Mouse (Mus musculus) cerebellum, adult 2 months (tissue): Measurements from ENCODE around the gene Lhfpl3. TPM values are rescaled to one million over a fixed set of nuclear protein-coding genes. Genes with fewer than 3 reads are reported as not detected.

Experiments used
- DNase-seq, 2 experiments: peaks; one replicate each; pipeline ENCODE4 v3.0.0; 2021
- H3K27ac ChIP-seq: fragments of 200-500 bp; 2 replicates; pipeline ENCODE4 v1.5.1; 2012; ENCODE audit warnings: low read length, control low read depth, inconsistent platforms; ENCODE audit not compliant: insufficient read depth
- H3K27me3 ChIP-seq: fragments of 200-500 bp; 2 replicates; pipeline ENCODE4 v1.6.1; 2012; ENCODE audit warnings: inconsistent platforms, mild to moderate bottlenecking, low read length, moderate library complexity; ENCODE audit not compliant: control insufficient read depth, insufficient read depth
- H3K4me1 ChIP-seq: fragments of 200-500 bp; 2 replicates; pipeline ENCODE4 v1.6.1; 2011; ENCODE audit warnings: low read length; ENCODE audit not compliant: control insufficient read depth, insufficient read depth
- H3K4me3 ChIP-seq: fragments of 200-500 bp; replicated peaks from 2 replicates; pipeline ENCODE3; 2011; ENCODE audit warnings: mild to moderate bottlenecking, low read depth, low read length, control low read depth; ENCODE audit not compliant: insufficient read depth
- CTCF ChIP-seq: fragments of 200-500 bp; IDR thresholded peaks from 2 replicates; pipeline ENCODE4 v1.5.1; 2011; ENCODE audit warnings: low read depth, mild to moderate bottlenecking, control low read depth, low read length, moderate library complexity, borderline replicate concordance; ENCODE audit not compliant: insufficient read depth
- POLR2A ChIP-seq: fragments of 200-500 bp; IDR thresholded peaks from 2 replicates; pipeline ENCODE4 v1.6.1; 2011; ENCODE audit warnings: low read length, control low read depth, borderline replicate concordance; ENCODE audit not compliant: insufficient read depth
- WGBS: fragments of 180-500 bp; shearing (Covaris S2); methylation state at CpG from one replicate; pipeline ENCODE4 v1.1.7; 2018; 5-methylcytosine and 5-hydroxymethylcytosine counted together
- polyA plus RNA-seq: library from polyadenylated mRNA; depleted of rRNA; stranded (reverse); fragments of >200 nt; gene quantifications from 2 replicates; pipeline ENCODE4 v1.2.3, GENCODE M21; 2012

Gene Lhfpl3
- polyA plus RNA-seq, 1 experiment = 31.5 TPM

- no peak overlapping the region for H3K4me3 ChIP-seq
- 72% methylated on average over 4 of the region's 4 CpGs for WGBS
- H3K27me3 ChIP-seq = no peaks in the 10 kb centered on the region
- H3K27ac ChIP-seq = no peak overlapping the region
- H3K4me1 ChIP-seq = peaks cover 3% of the 10 kb centered on the region
- no peak for DNase-seq
- TF ChIP-seq CTCF (no peak), POLR2A (no peak)
Measured at GRCm38 (mm10) chr5:22889481-22889880, 143.6 kb downstream of the Lhfpl3 start.

GRCm38 (mm10) chr5:22897228-22897627 is 151.4 kb downstream of the Lhfpl3 start:
- Histone ChIP-seq H3K27me3 (no peaks in the 10 kb centered on the region), H3K4me3 (no peak overlapping the region), H3K4me1 (no peaks in the 10 kb centered on the region), H3K27ac (no peak overlapping the region)
- whole genome bisulfite sequencing = 92% methylated on average over 3 of the region's 3 CpGs
- no peak for DNase-seq
- no peak for TF ChIP-seq CTCF
- TF ChIP-seq POLR2A = no peak

- Histone ChIP-seq H3K4me3 (no peak overlapping the region), H3K4me1 (no peaks in the 10 kb centered on the region), H3K27me3 (no peaks in the 10 kb centered on the region), H3K27ac (no peak overlapping the region)
- WGBS = 63% methylated on average over 7 of the region's 7 CpGs
- DNase-seq = no peak
- TF ChIP-seq POLR2A (no peak), CTCF (no peak)
Measured at GRCm38 (mm10) chr5:22897656-22898289, 151.9 kb downstream of the Lhfpl3 start.

GRCm38 (mm10) chr5:22898593-22898992 is 152.7 kb downstream of the Lhfpl3 start:
- no peak for DNase-seq
- H3K4me1 ChIP-seq = no peaks in the 10 kb centered on the region
- H3K4me3 ChIP-seq = no peak overlapping the region
- TF ChIP-seq CTCF = no peak
- TF ChIP-seq POLR2A = no peak
- H3K27ac ChIP-seq = no peak overlapping the region
- 86% methylated on average over 2 of the region's 2 CpGs for WGBS
- no peaks in the 10 kb centered on the region for H3K27me3 ChIP-seq

GRCm38 (mm10) chr5:22899913-22900312 is 154.1 kb downstream of the Lhfpl3 start:
- Histone ChIP-seq H3K27ac (no peak overlapping the region), H3K4me1 (no peaks in the 10 kb centered on the region), H3K4me3 (no peak overlapping the region), H3K27me3 (no peaks in the 10 kb centered on the region)
- TF ChIP-seq CTCF (no peak), POLR2A (no peak)
- DNase-seq = no peak

- no peaks in the 10 kb centered on the region for H3K4me1 ChIP-seq
- no peaks in the 10 kb centered on the region; the same call in 1 of the 2 replicates for H3K27me3 ChIP-seq
- 95% methylated on average over 1 of the region's 1 CpGs for WGBS
- no peak for DNase-seq
- no peak overlapping the region for H3K4me3 ChIP-seq
- no peak overlapping the region for H3K27ac ChIP-seq
- TF ChIP-seq CTCF (no peak), POLR2A (no peak)
Measured at GRCm38 (mm10) chr5:22917197-22917596, 171.3 kb downstream of the Lhfpl3 start.

- no peak for DNase-seq
- Histone ChIP-seq H3K4me1 (no peaks in the 10 kb centered on the region), H3K27ac (no peak overlapping the region), H3K4me3 (no peak overlapping the region), H3K27me3 (no peaks in the 10 kb centered on the region)
- TF ChIP-seq POLR2A (no peak), CTCF (no peak)
Measured at GRCm38 (mm10) chr5:22926171-22926570, 180.3 kb downstream of the Lhfpl3 start.

GRCm38 (mm10) chr5:22928746-22929145 is 182.9 kb downstream of the Lhfpl3 start:
- H3K4me1 ChIP-seq = no peaks in the 10 kb centered on the region
- WGBS = 31% methylated on average over 2 of the region's 2 CpGs
- TF ChIP-seq POLR2A = no peak
- no peak for TF ChIP-seq CTCF
- no peak overlapping the region for H3K27ac ChIP-seq
- DNase-seq = no peak
- H3K4me3 ChIP-seq = no peak overlapping the region
- H3K27me3 ChIP-seq = no peaks in the 10 kb centered on the region
